Mouse (Mus musculus): ENCODE measurements around the gene Cdca7l.
A peak's percentile ranks its signal among the peaks of the same experiment; 100 is the strongest.

Cdca7l gene

DNA sequence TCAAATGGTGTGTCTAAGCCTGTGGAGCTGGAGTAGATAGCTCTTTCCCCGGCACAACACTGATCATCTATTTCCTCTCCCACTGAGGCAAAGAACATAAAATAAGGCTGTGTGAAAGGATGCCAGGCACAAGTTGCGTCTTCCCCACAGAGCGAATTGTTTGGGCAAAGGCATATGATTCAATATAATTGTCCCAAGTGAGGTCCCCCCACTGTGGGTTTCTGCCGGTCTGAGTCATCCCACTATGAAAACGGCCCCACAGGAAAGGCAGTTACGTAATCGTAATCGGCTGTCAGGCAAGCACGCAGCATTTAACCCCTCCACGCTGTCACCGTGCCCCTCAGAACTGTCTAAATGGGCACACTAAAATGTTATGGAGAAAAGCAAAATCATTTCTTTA, 6.0 kb downstream of the Cdca7l start:
- no peak for DNase-seq

GRCm38 (mm10) chr12:117820138-117820858, 16.2 kb downstream of the Cdca7l start:
- DNase-seq = peak in 1 of 2 experiments; percentile 10

DNA sequence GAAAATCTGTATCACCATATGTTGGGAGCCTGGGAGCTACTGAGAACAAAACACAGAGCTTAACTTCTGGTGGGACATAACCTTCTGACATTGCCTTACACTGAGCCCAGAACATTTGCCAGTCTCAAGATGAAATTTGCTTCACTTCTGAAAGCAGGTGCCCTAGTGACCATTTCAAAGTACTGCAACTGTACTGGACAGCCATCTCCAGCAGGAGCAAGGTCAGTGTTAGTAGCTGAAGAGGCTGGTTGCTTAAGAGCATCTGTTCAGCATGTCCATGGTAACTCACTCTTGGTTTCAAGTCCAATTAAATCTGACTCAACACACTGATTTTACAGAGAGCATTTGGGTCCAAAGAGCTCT, 16.8 kb downstream of the Cdca7l start:
- DNase-seq = no peak

GRCm38 (mm10) chr12:117821394-117821793, 17.3 kb downstream of the Cdca7l start:
- DNase-seq = no peak

GRCm38 (mm10) chr12:117828350-117828749, 24.3 kb downstream of the Cdca7l start:
- DNase-seq = peak in 1 of 2 experiments; percentile 5

- DNase-seq = no peak
Measured at GRCm38 (mm10) chr12:117831351-117831961, 27.4 kb downstream of the Cdca7l start.

DNA sequence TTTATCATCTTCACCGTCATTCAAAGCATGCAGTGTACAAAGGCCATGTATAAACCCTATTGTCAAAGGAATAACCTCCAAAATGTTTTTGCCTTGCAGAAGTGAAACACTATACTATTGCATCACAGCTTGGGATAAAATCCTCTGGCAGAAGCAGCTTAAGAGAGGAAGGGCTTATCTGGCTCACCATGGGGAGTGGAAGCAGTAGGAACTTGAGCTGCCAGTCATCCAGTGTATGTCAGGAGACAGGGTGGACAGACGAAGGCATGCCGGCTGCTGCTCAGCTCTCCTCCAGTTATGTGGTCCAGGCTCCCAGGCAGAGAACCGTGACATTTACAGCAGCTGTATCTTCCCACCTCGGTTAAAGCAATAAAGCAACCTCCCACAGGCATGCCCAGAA, 28.1 kb downstream of the Cdca7l start:
- no peak for DNase-seq

- no peak for DNase-seq
Measured at GRCm38 (mm10) chr12:117834652-117835051, 30.6 kb downstream of the Cdca7l start.

- DNase-seq = no peak
Measured at GRCm38 (mm10) chr12:117835371-117835770, 31.3 kb downstream of the Cdca7l start.

DNA sequence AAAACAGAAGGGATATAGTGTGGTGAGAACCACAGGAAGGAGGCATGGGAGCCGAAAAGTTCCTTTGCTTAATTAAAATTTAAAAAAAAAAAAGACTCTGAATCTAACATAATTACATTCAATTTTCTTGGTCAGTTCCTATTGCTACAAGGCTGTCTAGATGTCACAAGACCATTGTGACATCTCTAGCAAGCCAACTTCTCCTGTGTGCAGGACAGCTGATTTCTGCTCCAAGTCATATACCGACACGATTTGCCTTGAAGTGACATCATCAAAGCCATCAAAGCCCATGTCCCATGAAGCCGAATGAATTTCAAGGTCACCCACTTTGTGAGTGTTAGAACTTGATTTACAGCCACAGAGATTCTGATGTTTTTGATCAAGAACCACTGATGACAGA, 33.3 kb downstream of the Cdca7l start:
- no peak for DNase-seq

DNA sequence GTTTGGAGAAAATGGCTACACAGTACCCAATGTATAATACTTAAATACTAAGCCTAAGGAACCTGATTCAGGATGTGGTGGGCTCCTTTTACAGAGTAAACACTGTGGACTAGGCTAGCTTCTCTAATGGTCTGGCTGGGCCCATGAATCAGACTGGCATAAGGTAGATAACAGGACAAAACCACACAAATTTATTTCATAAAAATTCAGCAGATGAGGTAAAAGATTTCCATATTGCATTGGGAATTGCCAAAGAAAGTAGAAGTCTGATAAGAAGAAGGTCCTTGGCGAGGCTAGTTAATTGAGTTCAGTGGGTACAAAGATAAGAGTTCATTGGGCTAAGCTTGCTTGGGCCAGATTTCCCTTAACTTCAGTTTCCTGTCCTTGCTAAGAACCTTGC, 36.6 kb downstream of the Cdca7l start:
- DNase-seq = no peak

DNA sequence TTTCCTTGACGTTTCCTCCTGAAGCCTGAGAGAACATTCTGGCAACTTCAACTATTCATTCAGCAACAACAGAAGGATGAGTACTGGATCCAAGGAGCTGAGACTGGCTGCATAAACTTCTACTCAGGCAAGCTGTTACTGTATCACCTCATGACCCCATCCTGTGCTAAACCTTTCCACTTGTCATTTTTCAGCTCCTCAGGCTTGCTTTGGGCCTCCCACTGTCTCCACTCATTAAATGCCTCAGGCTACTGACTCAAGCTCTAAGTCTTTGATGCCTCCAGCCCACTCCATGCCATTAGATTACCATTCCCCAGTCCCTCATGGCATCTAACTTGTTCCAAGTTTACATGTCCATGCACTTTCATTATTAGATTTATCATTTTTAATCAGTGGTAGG, 38.6 kb downstream of the Cdca7l start:
- no peak for DNase-seq

DNA sequence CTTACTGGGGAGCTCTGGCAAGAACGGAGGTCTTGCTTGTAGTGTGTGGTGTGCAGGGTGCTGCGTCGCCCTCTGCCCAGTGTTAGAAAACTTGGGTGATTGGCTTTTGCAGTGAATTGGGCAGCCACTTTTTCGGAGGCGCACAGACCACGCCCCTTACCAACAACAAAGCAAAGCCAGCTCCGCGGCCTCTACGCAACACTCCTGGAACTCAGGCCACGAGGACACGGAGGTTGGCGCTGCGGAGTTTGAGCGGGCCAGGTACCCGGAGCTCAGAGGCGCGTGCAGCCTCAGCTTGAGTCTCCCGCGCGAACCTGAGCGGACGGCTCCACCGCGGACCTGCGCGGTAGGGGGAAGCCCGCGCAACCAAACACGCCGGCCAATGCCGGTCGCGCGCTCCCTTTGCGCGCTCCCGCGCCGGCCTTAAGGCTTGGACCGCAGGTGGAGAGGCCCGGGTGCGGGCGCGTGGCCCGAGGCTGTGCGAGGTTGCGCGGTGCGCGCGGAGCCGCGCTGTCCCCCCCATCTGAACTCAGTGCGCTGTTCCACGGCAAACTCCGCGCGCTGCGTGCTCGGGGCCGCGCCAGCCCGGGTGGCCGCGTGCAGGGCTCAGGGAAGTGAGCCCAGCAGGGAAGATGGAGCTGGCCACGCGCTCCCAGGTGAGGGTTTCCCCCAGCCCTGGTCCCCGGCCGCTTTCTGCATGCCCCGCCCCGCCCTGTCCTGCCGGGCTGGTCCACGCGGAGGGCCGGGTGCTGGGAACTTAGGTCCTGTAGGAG, 39.4 kb downstream of the Cdca7l start:
- DNase-seq = peak in 1 of 2 experiments; percentile 35

GRCm38 (mm10) chr12:117844075-117844408, 40.0 kb downstream of the Cdca7l start:
- no peak for DNase-seq

GRCm38 (mm10) chr12:117844917-117845316, 40.8 kb downstream of the Cdca7l start:
- no peak for DNase-seq

- no peak for DNase-seq
Measured at GRCm38 (mm10) chr12:117848621-117849020, 44.5 kb downstream of the Cdca7l start.

GRCm38 (mm10) chr12:117850472-117850871, 46.4 kb downstream of the Cdca7l start:
- no peak for DNase-seq

GRCm38 (mm10) chr12:117853316-117853715, 49.2 kb downstream of the Cdca7l start:
- DNase-seq = peak in 1 of 2 experiments; percentile 45

GRCm38 (mm10) chr12:117857023-117857422, 52.9 kb downstream of the Cdca7l start:
- no peak for DNase-seq

GRCm38 (mm10) chr12:117857884-117858283, 53.8 kb downstream of the Cdca7l start:
- no peak for DNase-seq

DNA sequence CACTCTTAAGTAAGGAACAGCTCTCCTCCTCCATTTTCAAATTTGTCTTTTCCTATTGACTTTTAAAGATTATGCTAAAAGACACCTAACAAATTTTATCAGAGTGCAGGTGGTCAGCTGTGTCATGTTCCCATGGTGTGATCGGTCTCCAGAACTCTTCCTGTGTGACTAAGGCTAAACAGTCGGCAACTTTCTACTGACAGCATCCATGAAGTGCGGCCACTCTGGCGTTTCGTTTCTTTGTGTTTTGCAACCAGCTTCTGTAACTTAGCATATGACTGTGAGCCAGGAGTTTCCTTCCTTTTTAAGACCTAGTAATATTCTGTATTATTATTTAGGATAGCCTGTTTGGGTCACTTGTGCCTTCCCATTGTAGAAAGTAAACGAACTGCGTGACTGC, 56.8 kb downstream of the Cdca7l start:
- no peak for DNase-seq

- DNase-seq = no peak
Measured at GRCm38 (mm10) chr12:117861249-117861648, 57.2 kb downstream of the Cdca7l start.

DNA sequence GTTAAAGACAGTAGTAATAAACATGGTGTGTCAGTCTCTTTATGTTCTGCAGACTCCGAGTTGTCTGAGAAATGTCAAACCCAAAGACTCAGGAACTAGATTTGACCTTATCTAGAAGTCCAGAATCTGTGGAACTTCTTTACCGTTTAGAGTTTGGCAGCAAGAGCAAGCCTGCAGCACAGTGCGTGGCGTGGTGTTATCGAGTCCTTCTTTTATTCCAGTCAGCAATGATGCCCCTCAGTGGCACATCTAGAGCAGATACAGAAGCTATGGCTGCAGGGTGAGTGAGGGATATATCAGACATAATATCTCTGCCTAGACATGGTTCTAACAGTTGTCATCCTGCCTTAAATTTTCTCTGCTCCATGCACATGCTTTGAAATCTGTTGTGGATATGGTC, 58.6 kb downstream of the Cdca7l start:
- no peak for DNase-seq
